Mouse (Mus musculus): ENCODE results near the gene Mrpl9. TPM values are rescaled to one million over a fixed set of nuclear protein-coding genes. Genes with fewer than 3 reads are reported as not detected.

Gene Mrpl9
- 10 to 100 TPM; 29.1 to 33.8 (median 32.0) TPM for total RNA-seq (2022)

DNA sequence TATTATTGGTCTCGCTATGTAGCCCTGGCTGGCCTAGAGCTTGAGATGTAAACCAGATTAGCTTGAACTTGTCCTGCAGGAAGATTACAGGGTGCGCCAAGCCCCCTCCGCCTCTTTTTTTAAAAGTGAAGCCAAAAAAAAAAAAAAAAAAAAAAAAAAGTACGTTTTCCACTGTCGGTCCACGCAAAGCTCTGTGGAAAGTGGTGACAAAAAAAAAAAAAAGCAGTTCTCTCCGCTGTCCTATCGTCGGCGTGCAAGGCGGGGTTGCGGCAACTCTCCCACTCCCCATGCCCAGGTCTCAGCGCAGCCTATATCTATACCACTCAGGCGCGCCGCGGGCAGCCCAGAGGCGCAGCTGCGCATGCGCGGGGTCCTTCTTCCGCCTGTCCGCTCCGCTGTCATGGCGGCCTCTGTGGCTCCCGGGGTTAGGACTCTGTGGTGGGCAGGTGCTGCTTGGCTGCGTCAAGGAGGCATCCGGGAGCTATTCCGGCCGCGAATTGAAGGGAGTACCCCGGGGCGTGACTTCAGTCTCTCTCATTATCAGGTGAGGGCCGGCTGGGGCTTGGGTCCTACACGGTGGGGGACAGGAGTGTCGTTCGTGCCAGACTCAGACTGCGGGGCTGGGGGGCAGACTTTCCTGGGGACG, at the start of gene Mrpl9:
TSS of gene Mrpl9 (plus strand) at position 368 of the 646 bp plus-strand sequence.
- peak; percentile 90 to 93 for DNase-seq (ENCODE audit: low spot score in 2 of 2)

DNA sequence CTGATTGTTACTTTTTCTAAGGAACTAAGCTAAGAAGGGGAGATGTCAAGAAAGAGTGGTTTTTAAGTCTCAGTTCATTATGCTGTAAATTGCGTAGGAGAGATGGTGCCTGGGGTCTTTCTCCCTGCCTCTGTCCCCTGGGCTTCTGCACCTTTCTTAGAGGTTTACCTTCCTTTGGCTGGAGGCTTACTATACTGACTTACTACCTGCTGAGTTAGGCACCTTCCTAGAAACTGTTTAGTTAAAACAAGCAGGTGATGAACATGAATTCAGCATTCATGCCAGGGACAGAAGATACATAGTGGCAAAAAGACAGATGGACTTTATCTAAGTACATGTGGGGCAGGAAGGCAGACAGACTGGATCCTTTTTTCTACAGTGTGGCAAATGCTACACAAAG, 46.8 kb upstream of the Mrpl9 start:
- DNase-seq (ENCODE audit: low spot score in 2 of 2) = no peak

DNA sequence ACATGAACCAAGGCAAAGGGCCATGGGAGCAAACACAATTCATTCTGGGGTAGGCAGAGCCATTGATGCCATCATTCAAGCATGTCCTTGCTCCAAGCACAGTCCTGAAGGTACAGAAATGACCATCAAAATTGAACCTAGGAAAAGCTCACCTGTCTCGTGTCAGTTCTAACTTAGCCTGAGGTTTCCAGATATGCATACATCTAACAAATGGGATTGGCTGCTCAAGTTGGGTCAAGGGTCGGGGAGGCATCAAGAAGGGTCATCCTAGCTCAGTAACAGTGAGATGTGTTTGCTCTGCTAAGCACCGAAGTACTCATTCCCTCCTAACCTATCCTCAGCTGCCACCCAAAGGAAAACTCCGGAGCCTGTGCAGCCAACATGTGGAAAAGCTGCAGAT, 46.3 kb upstream of the Mrpl9 start:
- no peak for DNase-seq (ENCODE audit: low spot score in 2 of 2)

DNA sequence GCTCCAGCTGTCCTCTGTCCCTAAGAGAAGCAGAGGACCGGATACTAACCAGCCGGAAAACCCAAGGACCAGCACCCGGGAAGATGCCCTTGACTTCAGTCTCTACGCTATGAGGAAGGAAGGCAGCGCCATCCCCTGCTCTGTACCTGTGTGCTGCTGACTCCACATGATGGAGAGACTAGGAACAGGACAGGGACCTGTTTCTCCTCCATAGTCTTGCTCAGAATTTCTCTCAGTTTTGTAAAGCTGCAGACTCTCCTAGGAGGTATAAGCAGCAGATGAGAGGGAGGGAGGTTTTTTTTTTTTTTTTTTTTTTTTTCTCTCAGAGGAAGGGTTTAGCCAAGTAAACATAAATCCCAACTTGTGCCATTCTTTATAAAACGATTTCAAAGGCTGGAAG, 44.9 kb upstream of the Mrpl9 start, which contains the start of gene Lingo4:
TSS of gene Lingo4 (plus strand) at position 301 of the 400 bp plus-strand sequence.
- DNase-seq (ENCODE audit: low spot score in 2 of 2) = no peak

DNA sequence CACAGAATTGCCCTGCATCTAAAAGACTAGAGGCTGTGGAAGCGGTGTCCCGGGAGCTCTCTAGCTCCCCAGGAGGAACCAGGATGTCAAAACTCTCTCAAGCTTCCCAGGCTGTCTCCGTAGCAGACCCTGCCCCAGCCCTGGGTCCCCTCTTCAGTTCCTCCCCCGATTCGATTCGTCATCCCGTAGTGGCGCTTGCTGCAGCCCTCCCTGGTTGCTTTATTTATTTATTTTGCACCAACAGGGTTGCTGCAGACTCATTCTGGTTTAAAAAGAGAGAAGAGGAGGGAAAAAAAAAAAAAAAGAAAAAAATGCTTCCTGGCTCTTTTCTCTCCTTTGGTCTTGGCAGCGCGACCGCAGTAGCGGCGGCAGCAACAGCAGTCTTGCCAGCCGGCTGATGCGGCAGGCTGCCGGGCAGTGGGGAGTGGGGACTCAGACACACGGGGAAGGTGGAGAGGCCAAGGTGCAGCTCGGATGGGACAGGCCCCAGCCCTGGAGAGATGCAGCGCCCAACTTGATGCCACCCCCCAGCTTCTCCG, 44.1 kb upstream of the Mrpl9 start:
- no peak for DNase-seq (ENCODE audit: low spot score in 2 of 2)

DNA sequence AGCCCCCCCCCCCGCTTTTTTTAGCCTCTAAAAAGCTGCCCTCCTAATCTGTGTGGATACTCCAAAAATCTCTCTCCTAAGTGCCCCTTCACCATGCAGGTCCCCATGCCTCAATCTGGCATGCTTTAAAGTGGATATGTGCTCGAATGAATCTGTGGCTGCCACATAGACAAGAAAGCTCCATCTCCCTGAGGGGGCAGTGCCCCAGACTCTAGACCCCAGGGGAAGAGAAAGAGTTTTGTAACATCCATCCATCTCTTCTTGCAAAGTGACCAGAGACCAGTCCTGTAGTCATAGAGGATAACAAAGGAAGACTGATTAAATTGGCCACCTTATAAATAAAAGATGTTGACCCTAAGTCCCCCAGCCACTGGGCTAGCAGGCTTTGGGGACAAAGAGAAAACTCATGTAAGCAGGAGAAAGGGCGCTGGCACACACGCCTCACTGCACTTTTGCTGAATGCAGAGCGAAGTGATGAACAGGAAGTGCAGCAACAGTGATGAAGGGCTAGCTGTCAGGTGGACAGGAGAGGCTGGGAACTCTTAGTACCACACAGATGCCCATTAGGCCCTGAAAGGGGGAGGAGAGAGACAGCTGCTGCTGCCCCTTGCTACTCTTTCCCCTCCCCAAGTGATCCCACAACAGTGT, 43.3 kb upstream of the Mrpl9 start:
- no peak for DNase-seq (ENCODE audit: low spot score in 2 of 2)

DNA sequence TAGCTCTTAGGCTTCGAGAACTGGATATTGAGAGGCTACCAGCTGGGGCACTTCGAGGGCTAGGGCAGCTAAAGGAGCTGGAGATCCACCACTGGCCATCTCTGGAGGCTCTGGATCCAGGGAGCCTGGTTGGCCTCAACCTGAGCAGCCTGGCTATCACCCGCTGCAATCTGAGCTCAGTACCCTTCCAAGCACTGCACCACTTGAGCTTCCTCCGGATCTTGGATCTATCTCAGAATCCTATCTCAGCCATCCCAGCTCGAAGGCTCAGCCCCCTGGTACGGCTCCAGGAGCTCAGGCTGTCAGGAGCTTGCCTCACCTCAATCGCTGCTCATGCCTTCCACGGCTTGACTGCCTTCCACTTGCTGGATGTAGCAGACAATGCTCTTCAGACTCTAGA, 40.7 kb upstream of the Mrpl9 start:
- DNase-seq (ENCODE audit: low spot score in 2 of 2) = peak in 1 of 2 experiments; percentile 37

DNA sequence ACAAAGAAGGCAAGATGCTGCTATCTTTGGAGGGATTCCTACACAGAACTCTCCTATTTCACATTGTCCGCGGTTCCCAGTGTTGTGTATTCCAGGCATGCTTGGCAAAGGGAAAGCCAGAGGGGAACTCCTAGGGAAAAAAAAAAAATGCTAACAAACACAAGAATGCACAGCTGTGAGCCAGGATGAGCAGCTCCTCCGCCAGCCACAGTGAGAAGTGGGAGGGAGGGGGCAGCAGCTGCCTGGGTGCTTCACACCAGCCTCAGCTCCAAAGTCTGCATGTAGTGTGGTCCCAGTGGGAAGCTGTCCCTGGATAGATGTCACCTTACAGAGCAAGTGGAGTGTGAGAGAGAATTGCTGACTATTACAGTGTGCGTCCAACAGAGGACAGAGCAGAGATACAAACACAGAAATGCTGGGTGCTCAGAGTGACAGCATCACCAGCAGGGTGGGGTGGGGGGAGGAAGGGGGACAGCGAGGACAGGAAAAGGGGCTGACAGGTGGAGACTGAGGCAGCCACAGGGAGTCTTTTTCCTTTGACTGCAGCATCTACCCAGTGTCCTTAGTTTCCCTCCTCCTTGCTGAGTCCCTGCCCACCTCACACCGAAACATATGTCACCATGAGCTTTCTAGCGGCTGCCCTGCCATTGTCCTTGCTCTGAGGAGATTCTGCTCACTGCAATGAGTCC, 38.6 kb upstream of the Mrpl9 start:
- no peak for DNase-seq (ENCODE audit: low spot score in 2 of 2)

DNA sequence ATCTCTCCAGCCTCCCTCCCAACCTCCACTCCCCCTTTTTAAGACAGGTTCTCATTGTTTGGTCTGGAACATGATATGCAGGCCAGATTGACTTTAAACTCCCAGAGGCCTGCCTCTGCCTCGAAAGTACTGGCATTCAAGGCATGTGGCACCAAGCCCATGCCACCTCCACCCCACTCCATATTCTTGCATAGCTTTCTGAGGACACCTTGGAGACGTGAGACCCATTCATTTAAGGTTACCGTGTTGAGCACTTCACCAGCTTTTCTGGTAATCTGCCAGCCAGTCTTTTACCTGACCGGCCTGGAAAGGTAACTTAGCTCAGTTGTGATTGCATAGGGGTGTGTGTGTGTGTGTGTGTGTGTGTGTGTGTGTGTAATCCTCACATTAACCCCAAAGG, 37.6 kb upstream of the Mrpl9 start:
- DNase-seq (ENCODE audit: low spot score in 2 of 2) = no peak

DNA sequence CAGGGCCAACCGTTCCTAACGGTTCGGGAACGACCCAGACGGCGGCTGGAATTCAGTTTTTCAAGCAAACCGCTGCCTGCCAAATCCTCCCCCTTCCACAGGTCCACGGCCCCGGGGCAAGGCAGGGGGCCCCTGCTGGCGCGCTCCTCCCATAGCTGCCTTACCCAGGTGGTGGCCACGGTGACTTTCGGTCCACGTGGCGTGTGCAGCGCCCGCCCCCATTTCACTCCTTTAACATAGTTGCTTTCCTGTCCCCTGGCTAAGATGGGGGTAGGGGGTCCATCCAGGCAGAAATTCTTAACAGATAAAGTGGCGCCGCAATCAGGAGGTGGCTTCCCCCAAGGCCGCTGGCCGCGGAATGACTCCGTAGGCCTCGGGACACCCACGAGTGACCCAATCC, 30.6 kb upstream of the Mrpl9 start:
- DNase-seq (ENCODE audit: low spot score in 2 of 2) = no peak

DNA sequence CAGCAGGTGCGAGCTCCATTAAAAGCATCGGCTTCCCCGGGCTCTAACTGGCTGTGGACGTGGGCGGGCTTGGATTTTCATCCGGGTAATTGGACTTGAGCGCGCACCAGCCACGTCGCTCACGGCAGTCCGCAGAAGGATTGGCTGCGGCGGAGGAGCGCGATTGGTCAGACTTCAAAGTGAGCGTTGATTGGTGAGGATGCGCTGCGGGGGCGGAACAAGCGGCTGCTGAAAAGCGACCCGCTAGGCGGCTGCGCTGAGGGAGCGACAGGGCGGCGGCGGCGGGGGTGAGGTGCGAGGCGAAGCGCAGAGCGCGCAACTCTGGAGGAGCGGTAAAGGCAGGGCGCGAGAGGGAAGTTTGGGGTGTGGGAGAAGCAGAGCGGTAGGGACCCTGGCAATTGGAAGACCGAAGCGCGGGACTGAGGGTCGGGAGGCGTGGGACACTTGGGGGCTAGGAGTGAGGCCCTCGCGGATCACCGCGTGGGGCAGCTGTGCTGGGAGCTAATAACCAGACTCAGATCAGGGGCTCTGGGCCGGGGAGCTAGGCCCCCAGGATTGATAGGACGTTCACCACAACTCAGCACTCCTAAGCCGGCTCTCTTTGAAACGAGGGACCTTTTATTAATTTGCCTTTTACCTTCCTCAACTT, 30.0 kb upstream of the Mrpl9 start, which contains the start of gene Tdrkh:
TSS of gene Tdrkh (plus strand) at position 243 of the 649 bp plus-strand sequence.
- DNase-seq (ENCODE audit: low spot score in 2 of 2) = peak; percentile 89 to 93

DNA sequence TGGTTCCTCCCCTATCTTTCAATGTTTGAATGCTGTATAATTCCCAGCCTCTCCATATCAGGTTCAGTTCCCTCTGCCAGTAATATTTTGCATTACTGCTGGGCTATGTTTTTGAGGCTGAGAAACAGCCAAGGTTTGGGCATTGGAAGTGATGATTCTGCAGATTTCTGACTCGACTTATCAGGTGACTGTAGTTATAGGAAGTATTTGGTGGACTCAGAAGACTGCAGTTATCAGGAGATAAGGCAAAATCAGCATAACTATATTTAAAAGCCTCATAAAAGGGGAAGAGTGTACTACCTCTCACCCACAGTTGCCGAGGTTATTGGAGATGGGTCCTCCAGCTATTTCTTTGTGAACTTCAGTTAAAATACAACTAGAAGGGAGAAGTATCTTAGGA, 12.1 kb upstream of the Mrpl9 start:
- no peak for DNase-seq (ENCODE audit: low spot score in 2 of 2)

DNA sequence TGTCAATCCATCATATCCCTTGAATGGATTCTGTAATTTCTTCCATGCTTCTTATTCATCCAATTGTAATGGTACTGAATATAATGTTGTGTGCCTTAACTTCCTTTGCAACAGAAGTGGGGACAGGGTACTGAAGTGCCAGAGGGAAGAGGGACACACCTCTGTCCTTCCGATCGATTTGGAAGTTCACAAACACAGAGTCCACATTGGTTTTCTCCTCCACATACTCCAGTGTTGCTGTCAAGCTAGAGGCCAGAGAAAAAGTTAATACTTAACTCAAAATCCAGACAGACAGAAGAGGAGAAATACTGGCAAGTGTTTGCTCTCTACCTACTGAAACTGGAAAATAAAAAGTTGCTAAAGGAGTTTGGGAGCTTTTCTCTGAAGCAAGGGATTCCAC, 8.8 kb upstream of the Mrpl9 start:
- DNase-seq (ENCODE audit: low spot score in 2 of 2) = no peak

DNA sequence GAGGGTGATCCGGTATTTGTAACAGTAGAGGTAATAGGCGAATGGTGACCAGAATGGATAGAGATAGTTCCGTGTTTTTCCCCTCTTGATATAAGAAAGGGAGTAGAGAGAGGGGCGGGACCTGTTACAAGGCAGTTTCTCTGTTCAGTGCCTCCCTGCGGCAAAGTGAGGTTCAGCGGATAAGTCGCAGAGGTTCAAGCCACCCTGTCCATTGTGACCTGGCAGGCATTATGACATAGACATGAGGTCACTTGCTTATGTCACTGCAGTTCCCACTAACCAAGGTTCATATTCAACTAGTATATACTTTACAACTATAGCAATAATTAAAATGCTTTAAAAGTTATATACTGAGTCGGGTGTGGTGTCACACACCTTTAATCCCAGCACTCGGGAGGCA, 6.7 kb upstream of the Mrpl9 start:
- DNase-seq (ENCODE audit: low spot score in 2 of 2) = no peak

DNA sequence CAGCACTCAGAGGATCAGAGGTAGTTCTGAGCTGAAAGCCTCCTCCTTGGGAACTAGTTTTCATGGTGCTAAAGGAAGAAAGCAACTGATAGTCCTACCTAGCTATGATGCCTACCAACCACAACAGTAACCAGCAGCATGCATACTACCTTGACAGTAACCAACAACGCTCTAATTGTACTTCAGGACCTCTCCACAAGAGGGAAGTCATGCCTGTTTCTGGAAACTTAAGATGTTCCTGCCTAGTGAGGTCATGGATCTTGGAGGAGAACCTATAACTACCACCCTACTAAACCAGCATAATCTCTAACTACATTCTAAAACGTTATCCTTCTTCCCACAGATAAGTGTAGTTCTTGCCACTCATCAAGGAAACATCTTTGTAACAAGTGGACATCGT, 1.9 kb upstream of the Mrpl9 start:
- DNase-seq (ENCODE audit: low spot score in 2 of 2) = no peak

DNA sequence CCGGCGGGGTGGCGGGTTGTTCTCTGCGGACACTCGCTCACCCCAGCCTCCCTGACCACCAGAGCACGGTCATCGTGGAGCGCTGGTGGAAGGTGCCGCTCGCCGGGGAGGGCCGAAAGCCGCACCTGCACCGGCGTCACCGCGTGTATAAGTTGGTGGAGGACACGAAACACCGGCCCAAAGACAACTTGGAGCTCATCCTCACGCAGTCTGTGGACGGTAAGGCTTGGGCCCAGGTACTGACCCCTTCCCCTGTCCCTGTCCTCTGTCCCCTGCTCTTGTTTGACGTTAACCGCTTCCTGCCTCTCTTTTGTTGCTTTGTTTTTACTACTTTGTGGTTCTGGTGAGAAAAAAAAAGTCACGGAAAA, 463 bp downstream of the Mrpl9 start, which contains the start of gene Oaz3:
TSS of gene Oaz3 (minus strand) at position 319 of the 368 bp plus-strand sequence.
- no peak for DNase-seq (ENCODE audit: low spot score in 2 of 2)

DNA sequence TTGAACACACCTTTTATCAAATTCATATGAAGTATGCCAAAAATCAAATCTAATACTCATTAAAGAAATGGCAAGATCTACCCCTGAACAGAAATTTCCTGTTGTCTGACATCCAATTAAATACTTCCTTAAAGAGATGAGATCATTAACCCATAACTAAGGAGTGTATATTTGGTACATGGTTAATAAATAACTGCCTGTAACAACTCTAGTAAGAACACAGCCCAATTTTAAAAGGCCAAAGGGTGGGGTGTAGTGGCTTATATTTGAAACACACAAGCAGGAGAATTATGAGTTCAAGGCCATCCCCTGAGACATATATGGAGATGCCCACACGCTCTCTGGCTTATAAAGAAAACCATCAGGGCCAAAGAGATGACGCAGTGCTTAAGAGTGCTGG, 6.3 kb downstream of the Mrpl9 start:
- DNase-seq (ENCODE audit: low spot score in 2 of 2) = no peak

DNA sequence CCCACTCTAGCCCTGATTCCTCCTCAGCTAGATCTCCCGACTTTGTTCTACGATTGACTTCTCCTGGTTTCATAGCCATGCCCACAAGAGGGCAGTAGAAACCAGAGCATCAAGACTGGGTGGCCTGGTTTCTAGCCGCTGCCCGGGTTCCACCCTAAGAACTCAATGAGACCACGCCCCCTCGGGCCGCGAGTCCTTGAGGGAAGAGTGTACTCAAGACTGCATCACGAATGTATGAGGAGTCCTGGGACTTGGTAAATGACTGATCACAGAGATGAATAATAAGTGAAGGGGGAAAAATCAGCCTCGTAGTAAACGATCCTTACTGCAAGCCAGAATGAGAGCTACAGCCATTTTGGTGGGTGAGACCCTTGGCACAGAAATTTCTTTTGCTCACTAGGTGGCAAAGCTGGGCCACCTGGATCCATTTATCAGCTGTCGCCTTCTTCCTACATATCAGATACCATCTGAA, 13.4 kb downstream of the Mrpl9 start:
- peak; percentile 53 to 62 for DNase-seq (ENCODE audit: low spot score in 2 of 2)

DNA sequence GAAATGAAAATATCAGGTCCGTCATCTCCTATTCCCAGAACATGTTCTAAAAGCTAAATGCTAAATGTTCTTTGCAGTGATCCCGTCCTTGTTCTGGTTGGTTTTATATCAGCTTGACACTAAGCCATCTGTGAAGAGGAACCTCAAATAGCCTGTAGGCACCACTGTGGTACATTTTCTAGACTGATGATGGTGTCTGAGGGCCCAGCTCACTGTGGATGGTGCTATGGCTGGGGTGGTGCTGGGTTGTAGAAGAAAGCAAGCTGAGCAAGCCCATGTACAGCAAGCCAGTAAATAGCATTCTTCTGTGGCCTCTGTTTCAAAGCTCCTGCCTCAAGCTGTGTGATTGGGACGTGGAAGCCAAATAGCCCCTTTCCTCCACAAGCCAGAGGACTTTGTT, 13.9 kb downstream of the Mrpl9 start:
- no peak for DNase-seq (ENCODE audit: low spot score in 2 of 2)

DNA sequence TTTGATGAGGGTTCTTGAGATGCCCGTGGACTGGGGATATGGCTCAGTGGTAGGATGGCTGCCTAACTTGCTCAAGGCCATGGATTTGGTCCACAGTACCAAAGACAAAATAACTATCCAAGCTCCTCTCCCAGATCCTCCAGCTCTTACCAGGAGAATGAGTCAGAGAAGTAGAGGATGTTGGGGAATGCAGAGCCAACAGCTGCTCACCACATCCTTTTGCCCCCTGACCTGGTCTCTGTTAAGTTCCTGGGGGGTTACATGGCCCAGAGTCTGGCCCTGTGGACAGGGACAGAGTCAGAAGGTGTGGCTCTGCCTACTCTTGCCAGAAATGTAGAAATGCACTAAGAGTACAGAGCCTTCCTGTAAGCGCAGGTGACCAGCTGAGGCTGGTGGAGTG, 16.7 kb downstream of the Mrpl9 start:
- DNase-seq (ENCODE audit: low spot score in 2 of 2) = no peak

DNA sequence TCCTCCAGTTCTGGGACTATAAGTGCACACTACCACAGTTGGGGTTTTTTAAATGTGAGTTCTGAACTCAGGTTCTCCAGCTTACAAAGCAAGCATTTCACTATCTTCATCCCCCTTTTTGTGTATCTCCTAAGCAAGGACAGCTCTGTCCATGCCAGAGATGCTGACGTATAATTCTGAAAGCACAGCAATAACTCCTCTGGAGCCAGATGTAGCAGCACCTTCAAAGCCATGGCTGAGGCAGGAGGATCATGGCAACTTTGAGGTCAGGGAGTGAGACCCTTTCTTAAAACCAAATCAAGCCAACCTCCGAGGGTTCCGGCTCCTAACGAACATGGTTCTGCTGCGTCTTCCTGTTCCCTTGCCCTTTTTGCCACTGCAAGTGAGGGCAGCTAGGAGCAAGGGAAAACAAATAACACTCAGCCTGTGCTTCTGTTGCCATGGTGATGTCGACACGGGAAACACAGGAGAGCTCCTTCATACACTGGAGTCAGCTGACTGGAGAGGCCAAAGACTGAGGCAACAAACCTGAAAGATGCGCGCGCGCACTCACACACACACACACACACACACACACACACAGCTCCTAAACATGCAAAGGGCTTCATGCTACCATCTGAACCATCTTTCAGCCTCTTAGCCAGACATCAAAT, 20.9 kb downstream of the Mrpl9 start:
- no peak for DNase-seq (ENCODE audit: low spot score in 2 of 2)
